In the genomic region with DNA sequence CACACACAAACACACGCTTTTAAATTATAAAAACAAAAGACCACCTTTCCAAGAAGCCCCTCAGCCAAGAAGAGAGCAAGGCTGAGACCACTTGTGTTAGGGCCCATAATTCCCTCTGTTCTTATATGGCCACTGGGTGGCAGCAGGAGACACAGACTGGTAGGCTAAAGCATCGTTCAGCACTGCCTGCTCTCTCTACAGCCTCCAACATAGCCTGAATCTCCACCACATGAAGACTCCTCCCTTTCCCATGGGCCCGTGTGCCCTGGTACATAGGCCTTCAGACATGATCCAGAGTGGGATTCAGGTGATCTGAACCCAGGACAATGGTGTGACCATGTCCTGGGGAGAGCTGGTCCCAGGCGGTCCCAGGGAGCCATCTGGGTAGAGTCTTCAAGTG, we compare ENCODE assay signal across 8 mouse cellular contexts. TPM values are rescaled to one million over a fixed set of nuclear protein-coding genes. Genes with fewer than 3 reads are reported as not detected.
DNase-seq lines count a peak whose midpoint lies in the region; ATAC-seq and TF ChIP-seq lines count a peak whose summit lies in the region.

No protein-coding gene starts in this region.

- no peak overlapping the region for H3K9ac ChIP-seq in hindbrain, embryonic 11.5 days (ENCODE audit: low read depth, low read length)
- H3K9ac ChIP-seq in lung, embryonic 15.5 days = no peak overlapping the region

- no peak for TF ChIP-seq POLR2A in embryonic fibroblast, embryonic 13.5 days (IDR thresholded peaks at IDR 0.05; ENCODE audit: low read depth, low read length)

- H3K36me3 ChIP-seq in hindbrain, embryonic 11.5 days (ENCODE audit: control insufficient read depth, insufficient read depth, low read length) = no peaks in the 10 kb centered on the region
- peaks cover 19% of the 10 kb centered on the region for H3K36me3 ChIP-seq in lung, embryonic 15.5 days

- 38% methylated on average over 4 of the region's 4 CpGs for WGBS in hindbrain, embryonic 11.5 days
- WGBS in lung, embryonic 15.5 days = 33% methylated on average over 4 of the region's 4 CpGs

- TF ChIP-seq CTCF in embryonic fibroblast, embryonic 13.5 days (IDR thresholded peaks at IDR 0.05; ENCODE audit: borderline replicate concordance, insufficient read depth, low read length) = peak; percentile 76; the same call in 1 of the 2 replicates

- no peak overlapping the region for H3K4me2 ChIP-seq in hindbrain, embryonic 11.5 days (replicated peaks; ENCODE audit: low read depth, low read length)
- H3K4me2 ChIP-seq in lung, embryonic 15.5 days = no peak overlapping the region

- peak; percentile 52 to 77 for DNase-seq in adrenal gland, adult (ENCODE audit: inconsistent age in 2 of 2, low spot score in 1 of 2)
- no peak for DNase-seq in adrenal gland, adult 8-10 months
- DNase-seq in adrenal gland, adult 2 months = peak; percentile 50
- DNase-seq in hindbrain, embryonic 11.5 days (ENCODE audit: low spot score) = peak; percentile 76
- peak; percentile 67 for DNase-seq in layer of hippocampus, adult 9-11 months
- DNase-seq in retina, postnatal 7 days (ENCODE audit: low read depth, low spot score) = peak; percentile 48

- peak; percentile 72 for ATAC-seq in hindbrain, embryonic 11.5 days (ENCODE audit: low FRiP score)
- peak; percentile 36 for ATAC-seq in lung, embryonic 15.5 days (ENCODE audit: borderline replicate concordance, extremely low read depth, low FRiP score, low TSS enrichment)

- H3K9me3 ChIP-seq in hindbrain, embryonic 11.5 days (ENCODE audit: control insufficient read depth, low read length) = no peaks in the 10 kb centered on the region
- H3K9me3 ChIP-seq in lung, embryonic 15.5 days = no peaks in the 10 kb centered on the region

- H3K27ac ChIP-seq in embryonic fibroblast, embryonic 13.5 days (ENCODE audit: insufficient read depth, low read length) = no peak overlapping the region
- H3K27ac ChIP-seq in hindbrain, embryonic 11.5 days (ENCODE audit: low read depth, low read length) = no peak overlapping the region
- no peak overlapping the region for H3K27ac ChIP-seq in lung, embryonic 15.5 days

- peaks cover 4% of the 10 kb centered on the region; the same call in 1 of the 2 replicates for H3K4me1 ChIP-seq in embryonic fibroblast, embryonic 13.5 days (ENCODE audit: control insufficient read depth, insufficient read depth, low read length)
- H3K4me1 ChIP-seq in hindbrain, embryonic 11.5 days (replicated peaks; ENCODE audit: control insufficient read depth, insufficient read depth, low read length) = no peaks in the 10 kb centered on the region
- H3K4me1 ChIP-seq in lung, embryonic 15.5 days = peaks cover 4% of the 10 kb centered on the region; the same call in 1 of the 2 replicates

- no peaks in the 10 kb centered on the region for H3K27me3 ChIP-seq in hindbrain, embryonic 11.5 days (ENCODE audit: control insufficient read depth, insufficient read depth, low read length)
- H3K27me3 ChIP-seq in lung, embryonic 15.5 days = no peaks in the 10 kb centered on the region

- no peak overlapping the region for H3K4me3 ChIP-seq in embryonic fibroblast, embryonic 13.5 days (ENCODE audit: insufficient read depth, low read length)
- H3K4me3 ChIP-seq in hindbrain, embryonic 11.5 days (ENCODE audit: low read depth, low read length) = no peak overlapping the region
- H3K4me3 ChIP-seq in lung, embryonic 15.5 days = no peak overlapping the region

RNA-seq across cellular contexts. Expression of a gene that starts 24.9 kb away (rescaled TPM):
- total RNA-seq in adrenal gland, adult 8-10 months (2022) = under 1 TPM in 2 of 4 experiments, not detected in 2; 0.26 to 0.40 TPM
- total RNA-seq in adrenal gland, adult 2 months (2021) = under 1 TPM in 1 of 2 experiments, not detected in 1; 0.66 TPM
- 0.22 TPM in 1 of 2 replicates, not detected in the other for polyA plus RNA-seq in adrenal gland, adult 2 months (2012; rRNA removed)
- polyA plus RNA-seq in embryonic fibroblast, embryonic 13.5 days (2011; ENCODE audit: insufficient read length, low read depth, missing spikeins) = not detected in 2 replicates
- polyA plus RNA-seq in hindbrain, embryonic 11.5 days (2014; fragmentation: Nextera tagmentation; extraction: Ambion mirVana) = 0.42 and 0.73 TPM in 2 replicates
- 19.8 and 68.6 TPM in 2 replicates for polyA plus RNA-seq in lung, embryonic 15.5 days (2015; fragmentation: Nextera tagmentation; extraction: Ambion mirVana)

RNA-seq across cellular contexts. Expression of a gene that starts 30.2 kb away (rescaled TPM):
- total RNA-seq in adrenal gland, adult 8-10 months (2022) = 10 to 100 TPM in 1 of 4 experiments, 1 to 10 TPM in 3; 7.2 to 12.3 (median 9.3) TPM
- total RNA-seq in adrenal gland, adult 2 months (2021) = 10 to 100 TPM; 14.7 to 16.3 TPM
- 37.8 and 51.4 TPM in 2 replicates for polyA plus RNA-seq in adrenal gland, adult 2 months (2012; rRNA removed)
- 9.0 and 13.3 TPM in 2 replicates for polyA plus RNA-seq in embryonic fibroblast, embryonic 13.5 days (2011; ENCODE audit: insufficient read length, low read depth, missing spikeins)
- polyA plus RNA-seq in hindbrain, embryonic 11.5 days (2014; fragmentation: Nextera tagmentation; extraction: Ambion mirVana) = 21.9 and 23.9 TPM in 2 replicates
- 78.8 and 79.7 TPM in 2 replicates for polyA plus RNA-seq in lung, embryonic 15.5 days (2015; fragmentation: Nextera tagmentation; extraction: Ambion mirVana)

Comparison
In these comparisons a context has a peak if more than half of its experiments do, and no peak if none do; other contexts are left out.
1. RNA of a gene that starts 24.9 kb away (polyA plus RNA-seq): 19.8 to 68.6 TPM in lung, embryonic 15.5 days; 0.42 to 0.73 TPM in hindbrain, embryonic 11.5 days, 0.22 TPM in adrenal gland, adult 2 months and not detected in embryonic fibroblast, embryonic 13.5 days; every median in the first group is over 10 times any median in the second.